Mouse (Mus musculus) liver, embryonic 14.5 days (tissue): ENCODE data around the gene Pcnp.

Source experiments
- CTCF ChIP-seq: IDR thresholded peaks from 2 replicates; pipeline ENCODE4 v1.5.1; 2016; ENCODE audit warnings: antibody characterized with exemption, low read depth, control low read depth
- EP300 ChIP-seq: IDR thresholded peaks from 2 replicates; pipeline ENCODE4 v1.6.1; 2016; ENCODE audit warnings: antibody characterized with exemption, low read depth

GRCm38 (mm10) chr16:56074122-56074521 lies 44.6 kb upstream of the Pcnp start:
- TF ChIP-seq CTCF (no peak), EP300 (0 out of 2 replicates have a peak, but pooled peaks have one; percentile 22)
